Mouse (Mus musculus) cerebellum, adult 2 months (tissue): ENCODE results near the gene Ddx51.

Experiments used
- CTCF ChIP-seq: fragments of 200-500 bp; IDR thresholded peaks from 2 replicates; pipeline ENCODE4 v1.5.1; 2011; ENCODE audit warnings: low read depth, mild to moderate bottlenecking, control low read depth, low read length, moderate library complexity, borderline replicate concordance; ENCODE audit not compliant: insufficient read depth
- POLR2A ChIP-seq: fragments of 200-500 bp; IDR thresholded peaks from 2 replicates; pipeline ENCODE4 v1.6.1; 2011; ENCODE audit warnings: low read length, control low read depth, borderline replicate concordance; ENCODE audit not compliant: insufficient read depth

DNA sequence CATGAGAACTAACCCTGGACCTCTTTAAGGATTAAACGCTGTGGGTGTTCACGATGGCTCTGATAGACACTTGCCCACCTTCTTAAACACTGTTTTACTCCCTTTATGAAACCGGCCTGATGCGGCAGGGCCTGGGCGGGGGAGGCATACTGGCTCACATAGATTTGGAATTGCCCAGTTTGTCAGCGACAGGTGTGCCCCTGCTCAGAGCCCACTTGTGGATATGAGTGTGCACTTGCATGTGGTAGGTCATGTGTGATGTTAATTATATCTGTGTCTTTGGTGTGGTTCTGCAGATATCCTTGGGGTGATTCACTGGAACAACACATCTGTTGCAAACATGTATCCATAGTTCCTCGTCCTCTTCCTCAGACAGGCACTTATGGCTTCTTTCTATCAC, 42.8 kb upstream of the Ddx51 start:
- TF ChIP-seq POLR2A (no peak), CTCF (no peak)
